Mouse (Mus musculus) hindbrain, embryonic 13.5 days (tissue): Measurements from ENCODE around the gene Kank1. TPM values are rescaled to one million over a fixed set of nuclear protein-coding genes. Genes with fewer than 3 reads are reported as not detected.

ENCODE experiments used
- ATAC-seq: fragments of 200-750 bp; cut with Nextera tagmentation; 2 replicates; pipeline ENCODE4 v1.8.0; 2017; ENCODE audit warnings: moderate TSS enrichment; ENCODE audit not compliant: low FRiP score
- H3K27ac ChIP-seq: fragments of 300-500 bp; sonication (generic); 2 replicates; pipeline ENCODE4 v1.5.1; 2015; ENCODE audit warnings: inconsistent platforms, mild to moderate bottlenecking, moderate library complexity
- H3K27me3 ChIP-seq: fragments of 300-500 bp; sonication (generic); 2 replicates; pipeline ENCODE4 v1.6.1; 2015; ENCODE audit warnings: mild to moderate bottlenecking, inconsistent platforms
- H3K36me3 ChIP-seq: fragments of 300-500 bp; sonication (generic); 2 replicates; pipeline ENCODE4 v1.6.1; 2015; ENCODE audit warnings: mild to moderate bottlenecking, inconsistent platforms
- H3K4me1 ChIP-seq: fragments of 300-500 bp; sonication (generic); replicated peaks from 2 replicates; pipeline ENCODE4 v1.6.1; 2015; ENCODE audit warnings: inconsistent platforms
- H3K4me2 ChIP-seq: fragments of 300-500 bp; sonication (generic); 2 replicates; pipeline ENCODE4 v1.6.1; 2015; ENCODE audit warnings: inconsistent platforms, mild to moderate bottlenecking, moderate library complexity
- H3K4me3 ChIP-seq: fragments of 300-500 bp; sonication (generic); 2 replicates; pipeline ENCODE4 v1.5.1; 2015; ENCODE audit warnings: mild to moderate bottlenecking, inconsistent platforms
- H3K9ac ChIP-seq: fragments of 300-500 bp; sonication (generic); 2 replicates; pipeline ENCODE4 v1.6.1; 2015; ENCODE audit warnings: mild to moderate bottlenecking, inconsistent platforms
- H3K9me3 ChIP-seq: fragments of 300-500 bp; sonication (generic); 2 replicates; pipeline ENCODE4 v1.6.1; 2016; ENCODE audit warnings: inconsistent platforms
- WGBS: fragments of 180-500 bp; shearing (Covaris S2); methylation state at CpG from one replicate; pipeline ENCODE4 v1.1.7; 2015; 5-methylcytosine and 5-hydroxymethylcytosine counted together
- polyA plus RNA-seq: library from polyadenylated mRNA; unstranded; fragments of >200 nt; fragmentation: Nextera tagmentation; extraction: Ambion mirVana; gene quantifications from 2 replicates; pipeline ENCODE4 v1.2.1, GENCODE M21; 2015

Gene Kank1
- polyA plus RNA-seq, 1 experiment from 2014 or later: 10.2 TPM

- Histone ChIP-seq H3K4me2 (no peak overlapping the region), H3K9ac (no peak overlapping the region), H3K4me3 (no peak overlapping the region), H3K4me1 (no peaks in the 10 kb centered on the region), H3K27ac (no peak overlapping the region), H3K9me3 (no peaks in the 10 kb centered on the region), H3K27me3 (peaks cover 5% of the 10 kb centered on the region), H3K36me3 (no peaks in the 10 kb centered on the region)
- WGBS: 72% methylated on average over 4 of the region's 4 CpGs
- no peak for ATAC-seq
Observed at GRCm38 (mm10) chr19:25230058-25230974, 6.5 kb upstream of the Kank1 start.

GRCm38 (mm10) chr19:25230975-25231334 is 5.8 kb upstream of the Kank1 start:
- no peak overlapping the region for H3K4me3 ChIP-seq
- no peaks in the 10 kb centered on the region for H3K9me3 ChIP-seq
- H3K4me1 ChIP-seq: no peaks in the 10 kb centered on the region
- no peak overlapping the region for H3K9ac ChIP-seq
- WGBS: 21% methylated on average over 4 of the region's 4 CpGs
- peaks cover 11% of the 10 kb centered on the region for H3K27me3 ChIP-seq
- no peak overlapping the region for H3K4me2 ChIP-seq
- H3K27ac ChIP-seq: no peak overlapping the region
- ATAC-seq: no peak
- no peaks in the 10 kb centered on the region for H3K36me3 ChIP-seq

- no peak overlapping the region for H3K27ac ChIP-seq
- no peak overlapping the region for H3K4me2 ChIP-seq
- no peaks in the 10 kb centered on the region; the same call in 1 of the 2 replicates for H3K4me1 ChIP-seq
- no peak overlapping the region for H3K4me3 ChIP-seq
- peaks cover 17% of the 10 kb centered on the region for H3K27me3 ChIP-seq
- ATAC-seq: no peak
- H3K9ac ChIP-seq: no peak overlapping the region
- H3K9me3 ChIP-seq: no peaks in the 10 kb centered on the region
- H3K36me3 ChIP-seq: no peaks in the 10 kb centered on the region
- 66% methylated on average over 10 of the region's 10 CpGs for WGBS
Observed at GRCm38 (mm10) chr19:25232032-25232431, 4.7 kb upstream of the Kank1 start.

GRCm38 (mm10) chr19:25237492-25238040 is 791 bp downstream of the Kank1 start:
- WGBS: under 1% methylated on average over 35 of the region's 35 CpGs
- Histone ChIP-seq H3K4me2 (peak overlapping the region; percentile 100), H3K4me1 (peaks cover 17% of the 10 kb centered on the region), H3K9ac (peak overlapping the region; percentile 79), H3K36me3 (no peaks in the 10 kb centered on the region), H3K4me3 (peak overlapping the region; percentile 77), H3K27me3 (peaks cover 40% of the 10 kb centered on the region), H3K27ac (peak overlapping the region; percentile 70), H3K9me3 (no peaks in the 10 kb centered on the region)
- peak; percentile 15; the same call in 1 of the 2 replicates for ATAC-seq

GRCm38 (mm10) chr19:25238121-25238520 is 1.3 kb downstream of the Kank1 start:
- Histone ChIP-seq H3K9ac (0 out of 2 replicates have a peak overlapping the region, but pooled peaks have one; percentile 39), H3K4me3 (peak overlapping the region; percentile 77), H3K36me3 (no peaks in the 10 kb centered on the region), H3K9me3 (no peaks in the 10 kb centered on the region), H3K4me2 (peak overlapping the region; percentile 100), H3K4me1 (peaks cover 17% of the 10 kb centered on the region), H3K27me3 (peaks cover 40% of the 10 kb centered on the region), H3K27ac (no peak overlapping the region)
- no peak for ATAC-seq
- WGBS: 4% methylated on average over 13 of the region's 13 CpGs

- H3K27me3 ChIP-seq: peaks cover 8% of the 10 kb centered on the region; the same call in 1 of the 2 replicates
- ATAC-seq: no peak
- no peaks in the 10 kb centered on the region for H3K36me3 ChIP-seq
- H3K4me1 ChIP-seq: peaks cover 4% of the 10 kb centered on the region; the same call in 1 of the 2 replicates
- no peak overlapping the region for H3K9ac ChIP-seq
- no peaks in the 10 kb centered on the region for H3K9me3 ChIP-seq
- no peak overlapping the region for H3K4me2 ChIP-seq
- H3K4me3 ChIP-seq: no peak overlapping the region
- no peak overlapping the region for H3K27ac ChIP-seq
- 78% methylated on average over 4 of the region's 4 CpGs for WGBS
Observed at GRCm38 (mm10) chr19:25243566-25243965, 6.8 kb downstream of the Kank1 start.

GRCm38 (mm10) chr19:25246062-25246461 is 9.3 kb downstream of the Kank1 start:
- WGBS: 93% methylated on average over 8 of the region's 8 CpGs
- H3K4me3 ChIP-seq: no peak overlapping the region
- ATAC-seq: no peak
- no peaks in the 10 kb centered on the region for H3K36me3 ChIP-seq
- no peaks in the 10 kb centered on the region for H3K9me3 ChIP-seq
- H3K4me1 ChIP-seq: 0 out of 2 replicates have a peak, but pooled peaks cover 6% of the 10 kb centered on the region
- no peak overlapping the region for H3K9ac ChIP-seq
- H3K27ac ChIP-seq: no peak overlapping the region
- H3K27me3 ChIP-seq: 0 out of 2 replicates have a peak, but pooled peaks cover under 1% of the 10 kb centered on the region
- H3K4me2 ChIP-seq: no peak overlapping the region

- WGBS: 94% methylated on average over 14 of the region's 14 CpGs
- no peak overlapping the region for H3K4me2 ChIP-seq
- H3K27ac ChIP-seq: no peak overlapping the region
- no peaks in the 10 kb centered on the region for H3K27me3 ChIP-seq
- no peaks in the 10 kb centered on the region for H3K36me3 ChIP-seq
- H3K9me3 ChIP-seq: no peaks in the 10 kb centered on the region
- no peak overlapping the region for H3K9ac ChIP-seq
- no peak overlapping the region for H3K4me3 ChIP-seq
- ATAC-seq: no peak
- H3K4me1 ChIP-seq: 0 out of 2 replicates have a peak, but pooled peaks cover 6% of the 10 kb centered on the region
Observed at GRCm38 (mm10) chr19:25247858-25248552, 11.2 kb downstream of the Kank1 start.

- H3K4me2 ChIP-seq: no peak overlapping the region
- WGBS: 30% methylated on average over 13 of the region's 13 CpGs
- no peaks in the 10 kb centered on the region for H3K36me3 ChIP-seq
- H3K9ac ChIP-seq: no peak overlapping the region
- ATAC-seq: no peak
- H3K27me3 ChIP-seq: no peaks in the 10 kb centered on the region
- H3K4me3 ChIP-seq: no peak overlapping the region
- H3K27ac ChIP-seq: no peak overlapping the region
- 0 out of 2 replicates have a peak, but pooled peaks cover 6% of the 10 kb centered on the region for H3K4me1 ChIP-seq
- H3K9me3 ChIP-seq: no peaks in the 10 kb centered on the region
Observed at GRCm38 (mm10) chr19:25249230-25249629, 12.5 kb downstream of the Kank1 start.

- Histone ChIP-seq H3K36me3 (no peaks in the 10 kb centered on the region), H3K27ac (no peak overlapping the region), H3K4me3 (no peak overlapping the region), H3K4me1 (0 out of 2 replicates have a peak, but pooled peaks cover 6% of the 10 kb centered on the region), H3K9ac (no peak overlapping the region), H3K4me2 (no peak overlapping the region), H3K9me3 (no peaks in the 10 kb centered on the region), H3K27me3 (no peaks in the 10 kb centered on the region)
- 86% methylated on average over 3 of the region's 3 CpGs for WGBS
- no peak for ATAC-seq
Observed at GRCm38 (mm10) chr19:25251610-25252140, 14.9 kb downstream of the Kank1 start.

GRCm38 (mm10) chr19:25253198-25253597 is 16.4 kb downstream of the Kank1 start:
- Histone ChIP-seq H3K4me1 (0 out of 2 replicates have a peak, but pooled peaks cover 6% of the 10 kb centered on the region), H3K4me2 (no peak overlapping the region)
- no peak for ATAC-seq

GRCm38 (mm10) chr19:25253628-25254027 is 16.9 kb downstream of the Kank1 start:
- ATAC-seq: no peak
- Histone ChIP-seq H3K4me2 (no peak overlapping the region), H3K9me3 (no peaks in the 10 kb centered on the region), H3K9ac (no peak overlapping the region), H3K27me3 (no peaks in the 10 kb centered on the region), H3K4me1 (0 out of 2 replicates have a peak, but pooled peaks cover 6% of the 10 kb centered on the region), H3K36me3 (no peaks in the 10 kb centered on the region), H3K4me3 (no peak overlapping the region), H3K27ac (no peak overlapping the region)
- WGBS: 93% methylated on average over 3 of the region's 3 CpGs

More at GRCm38 (mm10) chr19:25253198-25253597, 16.4 kb downstream of the Kank1 start:
- Histone ChIP-seq H3K36me3 (no peaks in the 10 kb centered on the region), H3K27me3 (no peaks in the 10 kb centered on the region), H3K9me3 (no peaks in the 10 kb centered on the region), H3K4me3 (no peak overlapping the region), H3K9ac (no peak overlapping the region), H3K27ac (no peak overlapping the region)
- 91% methylated on average over 6 of the region's 6 CpGs for WGBS
